Mouse (Mus musculus) hindbrain, embryonic 13.5 days (tissue): Measurements from ENCODE around the gene Bcas3. TPM values are rescaled to one million over a fixed set of nuclear protein-coding genes. Genes with fewer than 3 reads are reported as not detected.

Experiments
- ATAC-seq: fragments of 200-750 bp; cut with Nextera tagmentation; 2 replicates; pipeline ENCODE4 v1.8.0; 2017; ENCODE audit warnings: moderate TSS enrichment; ENCODE audit not compliant: low FRiP score
- H3K27ac ChIP-seq: fragments of 300-500 bp; sonication (generic); 2 replicates; pipeline ENCODE4 v1.5.1; 2015; ENCODE audit warnings: inconsistent platforms, mild to moderate bottlenecking, moderate library complexity
- H3K27me3 ChIP-seq: fragments of 300-500 bp; sonication (generic); 2 replicates; pipeline ENCODE4 v1.6.1; 2015; ENCODE audit warnings: mild to moderate bottlenecking, inconsistent platforms
- H3K36me3 ChIP-seq: fragments of 300-500 bp; sonication (generic); 2 replicates; pipeline ENCODE4 v1.6.1; 2015; ENCODE audit warnings: mild to moderate bottlenecking, inconsistent platforms
- H3K4me1 ChIP-seq: fragments of 300-500 bp; sonication (generic); replicated peaks from 2 replicates; pipeline ENCODE4 v1.6.1; 2015; ENCODE audit warnings: inconsistent platforms
- H3K4me2 ChIP-seq: fragments of 300-500 bp; sonication (generic); 2 replicates; pipeline ENCODE4 v1.6.1; 2015; ENCODE audit warnings: inconsistent platforms, mild to moderate bottlenecking, moderate library complexity
- H3K4me3 ChIP-seq: fragments of 300-500 bp; sonication (generic); 2 replicates; pipeline ENCODE4 v1.5.1; 2015; ENCODE audit warnings: mild to moderate bottlenecking, inconsistent platforms
- H3K9ac ChIP-seq: fragments of 300-500 bp; sonication (generic); 2 replicates; pipeline ENCODE4 v1.6.1; 2015; ENCODE audit warnings: mild to moderate bottlenecking, inconsistent platforms
- H3K9me3 ChIP-seq: fragments of 300-500 bp; sonication (generic); 2 replicates; pipeline ENCODE4 v1.6.1; 2016; ENCODE audit warnings: inconsistent platforms
- WGBS: fragments of 180-500 bp; shearing (Covaris S2); methylation state at CpG from one replicate; pipeline ENCODE4 v1.1.7; 2015; 5-methylcytosine and 5-hydroxymethylcytosine counted together
- polyA plus RNA-seq: library from polyadenylated mRNA; unstranded; fragments of >200 nt; fragmentation: Nextera tagmentation; extraction: Ambion mirVana; gene quantifications from 2 replicates; pipeline ENCODE4 v1.2.1, GENCODE M21; 2015

Bcas3 gene
- polyA plus RNA-seq, 1 experiment from 2014 or later = 34.0 TPM

DNA sequence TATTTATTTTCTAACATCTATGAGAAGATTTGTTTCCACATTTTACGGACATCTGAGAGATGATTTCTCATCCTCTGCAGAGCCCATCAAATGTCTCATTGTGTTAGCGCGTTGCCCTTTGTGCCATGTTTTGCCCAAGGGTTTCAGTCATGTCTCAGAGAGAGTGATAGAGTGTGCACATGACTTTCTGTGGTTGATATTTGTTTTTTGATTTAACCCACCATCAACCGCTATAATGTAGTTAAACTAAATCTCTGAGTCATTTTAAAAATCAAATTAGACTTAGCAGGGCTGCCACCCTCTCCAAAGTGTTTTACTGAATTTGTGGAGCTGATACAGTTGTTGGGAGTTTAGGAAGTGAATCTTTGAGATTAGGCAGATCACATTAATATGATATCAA lies 288.5 kb downstream of the Bcas3 start:
- Histone ChIP-seq H3K27me3 (no peaks in the 10 kb centered on the region), H3K36me3 (no peaks in the 10 kb centered on the region), H3K4me3 (no peak overlapping the region), H3K27ac (no peak overlapping the region), H3K4me1 (peaks cover 55% of the 10 kb centered on the region), H3K9ac (no peak overlapping the region), H3K4me2 (no peak overlapping the region), H3K9me3 (no peaks in the 10 kb centered on the region)
- WGBS = 43% methylated on average over 4 of the region's 4 CpGs
- ATAC-seq = no peak

DNA sequence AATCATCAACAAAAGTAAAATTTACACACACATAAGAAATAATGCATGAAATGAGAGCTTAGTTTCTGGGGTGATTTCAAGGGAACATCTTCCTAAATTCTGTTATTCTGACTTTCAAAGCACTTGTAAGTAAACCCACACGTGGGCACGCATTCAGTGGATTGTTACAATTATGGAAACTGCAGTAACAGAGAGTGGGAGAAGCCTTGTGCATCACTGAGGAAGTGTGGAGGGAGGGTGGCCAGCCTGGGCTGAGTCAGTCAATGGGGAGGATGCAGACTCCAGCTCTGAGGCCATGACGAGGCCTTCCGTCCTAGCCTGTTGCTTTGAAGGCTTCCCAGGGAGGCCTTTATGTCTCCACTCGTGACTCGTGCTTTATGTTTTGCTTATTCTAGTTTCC lies 289.6 kb downstream of the Bcas3 start:
- Histone ChIP-seq H3K4me3 (no peak overlapping the region), H3K27ac (no peak overlapping the region), H3K4me1 (peaks cover 55% of the 10 kb centered on the region), H3K9me3 (no peaks in the 10 kb centered on the region), H3K36me3 (no peaks in the 10 kb centered on the region), H3K4me2 (no peak overlapping the region), H3K9ac (no peak overlapping the region), H3K27me3 (no peaks in the 10 kb centered on the region)
- no peak for ATAC-seq
- 53% methylated on average over 6 of the region's 6 CpGs for WGBS

DNA sequence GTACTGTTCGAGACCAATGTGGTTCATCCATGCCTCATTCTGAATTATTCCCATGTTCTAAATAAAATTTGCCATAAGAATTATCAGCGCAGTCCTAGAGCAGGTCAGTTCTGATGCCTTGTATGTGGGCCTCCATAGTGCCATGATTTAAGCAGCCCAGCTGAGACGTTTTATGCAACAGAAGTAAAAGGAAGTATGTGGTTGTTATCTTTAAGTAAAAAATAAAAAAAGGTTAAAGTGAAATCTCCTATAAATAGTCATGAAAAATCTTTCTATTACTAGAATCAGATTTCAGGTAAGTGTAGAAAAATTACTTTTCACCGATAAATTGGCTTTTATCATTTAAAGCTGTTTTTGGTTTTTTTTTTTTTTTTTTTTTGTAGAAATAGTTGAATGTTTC lies 290.1 kb downstream of the Bcas3 start:
- Histone ChIP-seq H3K9ac (no peak overlapping the region), H3K4me3 (no peak overlapping the region), H3K4me1 (peaks cover 55% of the 10 kb centered on the region), H3K36me3 (no peaks in the 10 kb centered on the region), H3K27me3 (no peaks in the 10 kb centered on the region), H3K9me3 (no peaks in the 10 kb centered on the region), H3K27ac (no peak overlapping the region), H3K4me2 (no peak overlapping the region)
- no peak for ATAC-seq
- 84% methylated on average over 4 of the region's 4 CpGs for WGBS

DNA sequence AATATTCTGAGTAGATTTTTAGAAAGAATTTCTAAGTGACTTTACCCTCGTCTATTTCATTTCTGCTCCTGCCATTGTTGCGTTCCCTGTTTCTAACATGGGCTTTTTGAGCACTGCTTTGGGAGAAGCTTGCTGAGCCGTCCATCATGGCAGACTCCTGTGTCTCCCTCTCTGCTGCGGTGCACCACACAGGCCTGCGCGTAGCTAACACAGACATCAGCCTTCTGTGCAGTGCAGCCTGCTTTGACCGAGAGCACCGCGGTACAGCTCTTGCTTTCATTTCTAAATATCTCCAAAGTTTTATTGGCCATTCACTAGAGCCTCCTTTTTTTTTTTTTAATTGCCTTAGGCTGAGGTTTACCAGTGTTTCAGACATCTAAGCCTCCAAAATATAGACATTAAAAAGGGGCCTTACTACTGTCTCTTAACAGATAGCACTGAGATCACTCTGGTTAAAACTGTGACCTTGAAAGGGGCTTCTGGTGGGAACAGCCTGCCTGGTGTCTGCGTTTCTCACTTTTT lies 290.6 kb downstream of the Bcas3 start:
- no peak overlapping the region for H3K4me2 ChIP-seq
- no peaks in the 10 kb centered on the region for H3K36me3 ChIP-seq
- H3K4me1 ChIP-seq = peaks cover 52% of the 10 kb centered on the region
- no peaks in the 10 kb centered on the region for H3K27me3 ChIP-seq
- no peak overlapping the region for H3K9ac ChIP-seq
- ATAC-seq = no peak
- no peaks in the 10 kb centered on the region for H3K9me3 ChIP-seq
- 0 out of 2 replicates have a peak overlapping the region, but pooled peaks have one; percentile 35 for H3K27ac ChIP-seq
- H3K4me3 ChIP-seq = no peak overlapping the region
- 43% methylated on average over 10 of the region's 10 CpGs for WGBS

- Histone ChIP-seq H3K9me3 (no peaks in the 10 kb centered on the region), H3K4me2 (no peak overlapping the region), H3K4me1 (peaks cover 45% of the 10 kb centered on the region), H3K36me3 (no peaks in the 10 kb centered on the region), H3K27ac (0 out of 2 replicates have a peak overlapping the region, but pooled peaks have one; percentile 18), H3K27me3 (no peaks in the 10 kb centered on the region), H3K4me3 (no peak overlapping the region), H3K9ac (no peak overlapping the region)
- ATAC-seq = no peak
- WGBS = 68% methylated on average over 12 of the region's 12 CpGs
Measured at GRCm38 (mm10) chr11:85644027-85644747, 291.2 kb downstream of the Bcas3 start.

- H3K27me3 ChIP-seq = no peaks in the 10 kb centered on the region
- no peak overlapping the region for H3K4me3 ChIP-seq
- peaks cover 42% of the 10 kb centered on the region for H3K4me1 ChIP-seq
- H3K9ac ChIP-seq = no peak overlapping the region
- WGBS = 85% methylated on average over 6 of the region's 6 CpGs
- no peak overlapping the region for H3K4me2 ChIP-seq
- no peaks in the 10 kb centered on the region for H3K36me3 ChIP-seq
- H3K27ac ChIP-seq = no peak overlapping the region
- no peaks in the 10 kb centered on the region for H3K9me3 ChIP-seq
- ATAC-seq = no peak
Measured at GRCm38 (mm10) chr11:85644748-85645060, 291.7 kb downstream of the Bcas3 start.

DNA sequence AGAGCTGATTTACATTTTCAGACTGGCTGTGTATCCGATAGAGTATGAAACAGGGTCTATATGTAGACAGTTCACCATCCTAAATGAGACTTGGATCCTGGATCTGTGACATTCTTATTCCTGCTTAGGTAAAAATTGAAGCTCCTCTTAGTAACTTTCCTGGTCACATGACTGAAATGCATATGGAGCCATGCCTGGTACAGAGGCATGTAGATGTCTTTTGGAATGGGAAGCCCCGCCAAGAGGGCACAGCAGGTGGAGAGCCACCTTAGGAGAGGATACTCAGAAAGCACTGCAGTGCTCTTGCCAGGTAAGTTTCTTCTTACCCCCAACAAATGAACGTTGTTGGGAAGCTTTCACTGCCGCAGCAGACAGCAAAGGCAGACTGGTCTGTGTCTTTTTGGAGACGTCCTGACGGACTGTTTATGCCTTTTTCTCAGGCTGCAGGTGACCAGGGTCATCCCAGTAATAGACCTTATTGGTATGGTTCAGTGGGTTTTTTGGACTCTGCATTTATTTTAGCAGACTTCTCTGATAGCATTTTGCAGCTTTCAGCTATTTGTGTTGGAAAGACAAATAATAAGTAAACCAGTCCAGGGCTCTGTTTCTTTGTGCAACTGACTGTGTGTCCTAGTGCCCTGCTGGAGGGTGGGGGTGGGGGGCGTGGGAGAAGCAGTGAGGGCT lies 292.3 kb downstream of the Bcas3 start:
- H3K9me3 ChIP-seq = no peaks in the 10 kb centered on the region
- no peak overlapping the region for H3K4me2 ChIP-seq
- 63% methylated on average over 7 of the region's 7 CpGs for WGBS
- no peak for ATAC-seq
- H3K27me3 ChIP-seq = no peaks in the 10 kb centered on the region
- no peak overlapping the region for H3K27ac ChIP-seq
- no peaks in the 10 kb centered on the region for H3K36me3 ChIP-seq
- H3K4me3 ChIP-seq = no peak overlapping the region
- H3K4me1 ChIP-seq = peaks cover 36% of the 10 kb centered on the region
- H3K9ac ChIP-seq = no peak overlapping the region

- WGBS = 85% methylated on average over 3 of the region's 3 CpGs
- ATAC-seq = no peak
- H3K27ac ChIP-seq = no peak overlapping the region
- no peaks in the 10 kb centered on the region for H3K36me3 ChIP-seq
- no peaks in the 10 kb centered on the region for H3K27me3 ChIP-seq
- H3K4me1 ChIP-seq = peaks cover 10% of the 10 kb centered on the region
- no peak overlapping the region for H3K4me3 ChIP-seq
- no peaks in the 10 kb centered on the region for H3K9me3 ChIP-seq
- H3K9ac ChIP-seq = no peak overlapping the region
- H3K4me2 ChIP-seq = no peak overlapping the region
Measured at GRCm38 (mm10) chr11:85648893-85649292, 295.9 kb downstream of the Bcas3 start.

DNA sequence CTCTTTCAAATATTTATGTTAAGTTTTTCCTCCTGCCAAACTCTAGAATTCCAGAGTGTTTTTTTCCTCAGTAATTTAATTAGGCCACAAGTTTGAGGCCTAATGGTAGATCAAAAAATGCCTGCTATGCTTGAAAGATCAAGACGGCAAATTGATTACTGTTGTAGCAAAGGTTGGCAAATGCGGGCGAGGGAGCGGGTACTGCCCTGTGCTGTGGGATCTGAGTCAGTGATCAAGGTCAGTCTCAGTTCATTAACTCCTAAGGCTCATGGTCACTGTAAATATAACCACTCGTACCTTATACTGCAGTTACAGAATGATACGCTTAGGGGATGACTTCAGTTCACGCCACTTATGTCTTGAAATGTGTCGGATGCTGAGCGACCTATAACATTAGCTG lies 296.4 kb downstream of the Bcas3 start:
- H3K9ac ChIP-seq = no peak overlapping the region
- 76% methylated on average over 9 of the region's 9 CpGs for WGBS

DNA sequence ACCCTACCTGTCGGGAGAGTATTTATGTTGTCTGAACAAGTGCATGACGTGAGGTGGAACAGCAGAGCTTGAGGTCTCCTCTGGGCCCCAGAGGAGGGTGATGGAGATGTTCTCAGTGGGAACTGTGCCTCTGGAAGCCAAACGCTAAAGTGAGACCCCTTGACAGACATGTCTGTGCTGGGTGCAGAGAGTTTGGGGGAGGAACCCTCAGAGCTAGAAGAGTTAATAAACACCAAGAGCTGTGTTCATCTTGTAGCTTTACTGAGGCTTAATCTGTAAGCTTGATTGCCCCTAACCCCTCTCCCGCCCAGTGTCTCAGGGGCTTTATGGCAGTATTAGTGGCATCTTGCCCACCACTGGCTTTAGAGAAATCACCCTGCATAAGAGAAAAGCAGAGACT lies 304.5 kb downstream of the Bcas3 start:
- H3K9me3 ChIP-seq = no peaks in the 10 kb centered on the region
- no peak overlapping the region for H3K27ac ChIP-seq
- no peaks in the 10 kb centered on the region for H3K27me3 ChIP-seq
- 65% methylated on average over 4 of the region's 4 CpGs for WGBS
- H3K36me3 ChIP-seq = no peaks in the 10 kb centered on the region
- peaks cover 14% of the 10 kb centered on the region for H3K4me1 ChIP-seq
- ATAC-seq = no peak
- no peak overlapping the region for H3K9ac ChIP-seq
- H3K4me2 ChIP-seq = no peak overlapping the region
- no peak overlapping the region for H3K4me3 ChIP-seq

More for the DNA sequence above, 296.4 kb downstream of the Bcas3 start:
- H3K4me3 ChIP-seq = no peak overlapping the region
- no peak for ATAC-seq
- H3K27me3 ChIP-seq = no peaks in the 10 kb centered on the region
- H3K9me3 ChIP-seq = no peaks in the 10 kb centered on the region
- no peak overlapping the region for H3K27ac ChIP-seq
- H3K4me2 ChIP-seq = no peak overlapping the region
- H3K4me1 ChIP-seq = peaks cover 6% of the 10 kb centered on the region
- no peaks in the 10 kb centered on the region for H3K36me3 ChIP-seq

- H3K4me1 ChIP-seq = peaks cover 14% of the 10 kb centered on the region
- no peak overlapping the region for H3K4me3 ChIP-seq
- H3K4me2 ChIP-seq = no peak overlapping the region
- no peaks in the 10 kb centered on the region for H3K36me3 ChIP-seq
- no peaks in the 10 kb centered on the region for H3K27me3 ChIP-seq
- no peaks in the 10 kb centered on the region for H3K9me3 ChIP-seq
- no peak overlapping the region for H3K9ac ChIP-seq
- no peak overlapping the region for H3K27ac ChIP-seq
- no peak for ATAC-seq
- WGBS = 95% methylated on average over 4 of the region's 4 CpGs
Measured at GRCm38 (mm10) chr11:85660304-85660703, 307.3 kb downstream of the Bcas3 start.

DNA sequence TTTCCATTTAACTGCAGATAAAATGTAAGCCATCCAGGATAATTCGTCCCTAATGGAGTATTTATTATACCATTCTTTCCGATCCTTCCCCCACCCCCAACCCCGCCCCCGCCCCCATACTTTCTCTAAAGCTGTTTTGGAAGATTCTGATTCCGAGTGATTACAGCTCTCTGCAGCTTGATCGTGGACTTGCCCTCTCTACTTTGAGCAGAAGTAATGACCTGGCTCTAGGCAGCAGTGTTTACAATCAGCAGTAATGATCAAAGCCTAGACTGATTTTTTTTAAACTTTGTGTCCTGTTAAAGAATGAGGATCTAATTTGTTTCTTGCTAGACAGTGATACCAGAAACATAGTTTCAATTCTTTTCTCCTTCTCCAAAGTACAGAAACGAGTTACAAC lies 314.2 kb downstream of the Bcas3 start:
- 69% methylated on average over 7 of the region's 7 CpGs for WGBS
- Histone ChIP-seq H3K4me3 (no peak overlapping the region), H3K36me3 (no peaks in the 10 kb centered on the region), H3K9ac (no peak overlapping the region), H3K9me3 (no peaks in the 10 kb centered on the region), H3K4me1 (peaks cover 14% of the 10 kb centered on the region), H3K27me3 (0 out of 2 replicates have a peak, but pooled peaks cover 3% of the 10 kb centered on the region), H3K4me2 (no peak overlapping the region), H3K27ac (no peak overlapping the region)
- no peak for ATAC-seq

DNA sequence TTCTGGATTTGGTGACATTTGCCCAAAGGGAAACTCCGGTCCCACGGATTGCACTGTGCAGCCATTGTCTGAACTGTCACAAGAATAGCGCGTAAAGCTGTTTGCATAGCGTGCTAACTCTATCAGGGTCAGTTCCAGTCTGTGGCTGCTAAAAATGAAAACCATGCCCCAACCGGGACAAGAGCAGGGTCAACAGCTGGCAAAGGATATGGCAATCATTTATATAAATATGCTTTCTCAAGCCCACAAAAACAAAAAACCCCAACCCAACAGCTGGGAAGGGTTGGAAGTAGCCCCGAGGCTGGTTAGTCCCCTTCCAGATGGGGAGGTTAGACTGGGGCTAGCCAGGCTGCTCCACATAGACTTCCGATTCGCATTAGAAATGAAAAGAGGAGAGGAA lies 314.8 kb downstream of the Bcas3 start:
- no peak for ATAC-seq
- Histone ChIP-seq H3K4me3 (no peak overlapping the region), H3K36me3 (no peaks in the 10 kb centered on the region), H3K27ac (0 out of 2 replicates have a peak overlapping the region, but pooled peaks have one; percentile 32), H3K27me3 (0 out of 2 replicates have a peak, but pooled peaks cover 3% of the 10 kb centered on the region), H3K4me1 (peaks cover 14% of the 10 kb centered on the region), H3K4me2 (0 out of 2 replicates have a peak overlapping the region, but pooled peaks have one; percentile 6), H3K9me3 (no peaks in the 10 kb centered on the region), H3K9ac (no peak overlapping the region)
- WGBS = 33% methylated on average over 9 of the region's 9 CpGs
